Mouse (Mus musculus): ENCODE data around the gene Ube2g2. TPM values are rescaled to one million over a fixed set of nuclear protein-coding genes. Genes with fewer than 3 reads are reported as not detected.

The Ube2g2 gene
- polyA plus RNA-seq, 1 experiment from 2014 or later, result 36.4 TPM

DNA sequence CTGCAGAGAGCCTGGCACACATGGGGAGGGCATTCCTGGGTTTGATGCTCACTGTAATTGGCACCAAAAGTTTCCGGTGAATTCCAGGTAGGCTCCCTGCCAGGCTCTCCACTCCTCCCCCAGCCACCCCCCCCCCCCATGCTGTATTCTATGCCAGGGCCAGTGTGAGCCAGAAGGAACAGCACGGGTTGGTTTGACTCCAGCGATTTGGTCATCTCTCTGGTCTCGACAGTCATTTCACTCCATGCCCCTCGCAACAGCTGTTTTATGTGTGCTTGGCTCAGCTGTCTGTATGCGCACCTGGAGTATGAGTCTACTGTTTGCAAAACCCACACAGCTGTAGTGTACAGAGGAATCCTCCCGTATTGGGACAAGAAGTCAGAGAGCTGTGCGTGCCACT, 44.3 kb downstream of the Ube2g2 start:
- no peaks in the 10 kb centered on the region for H3K9me3 ChIP-seq (ENCODE audit: control insufficient read depth)
- no peak overlapping the region for H3K4me2 ChIP-seq (replicated peaks; ENCODE audit: low read depth)
- no peak for ATAC-seq
- no peak for TF ChIP-seq CTCF (IDR thresholded peaks at IDR 0.05; ENCODE audit: low read depth)
- H3K36me3 ChIP-seq (ENCODE audit: control insufficient read depth, insufficient read depth), result no peaks in the 10 kb centered on the region
- H3K27ac ChIP-seq (ENCODE audit: low read depth, low read length), result no peak overlapping the region
- no peak overlapping the region for H3K9ac ChIP-seq (ENCODE audit: low read depth, low read length)
- H3K27me3 ChIP-seq (replicated peaks; ENCODE audit: control insufficient read depth, insufficient read depth, low read length), result no peaks in the 10 kb centered on the region
- H3K4me1 ChIP-seq (replicated peaks; ENCODE audit: control insufficient read depth, insufficient read depth, low read length), result no peaks in the 10 kb centered on the region
- WGBS, result 68% methylated on average over 8 of the region's 8 CpGs
- H3K4me3 ChIP-seq (ENCODE audit: low read depth, low read length), result no peak overlapping the region

- no peaks in the 10 kb centered on the region for H3K27me3 ChIP-seq (replicated peaks; ENCODE audit: control insufficient read depth, insufficient read depth, low read length)
- TF ChIP-seq CTCF (IDR thresholded peaks at IDR 0.05; ENCODE audit: low read depth), result no peak
- H3K27ac ChIP-seq (ENCODE audit: low read depth, low read length), result no peak overlapping the region
- H3K4me2 ChIP-seq (replicated peaks; ENCODE audit: low read depth), result no peak overlapping the region
- H3K9me3 ChIP-seq (ENCODE audit: control insufficient read depth), result no peaks in the 10 kb centered on the region
- H3K4me3 ChIP-seq (ENCODE audit: low read depth, low read length), result no peak overlapping the region
- H3K4me1 ChIP-seq (replicated peaks; ENCODE audit: control insufficient read depth, insufficient read depth, low read length), result no peaks in the 10 kb centered on the region
- 79% methylated on average over 4 of the region's 4 CpGs for WGBS
- no peak for ATAC-seq
- no peaks in the 10 kb centered on the region for H3K36me3 ChIP-seq (ENCODE audit: control insufficient read depth, insufficient read depth)
- H3K9ac ChIP-seq (ENCODE audit: low read depth, low read length), result no peak overlapping the region
These were observed 45.3 kb downstream of the Ube2g2 start for GRCm38 (mm10) chr10:77667402-77667801.

DNA sequence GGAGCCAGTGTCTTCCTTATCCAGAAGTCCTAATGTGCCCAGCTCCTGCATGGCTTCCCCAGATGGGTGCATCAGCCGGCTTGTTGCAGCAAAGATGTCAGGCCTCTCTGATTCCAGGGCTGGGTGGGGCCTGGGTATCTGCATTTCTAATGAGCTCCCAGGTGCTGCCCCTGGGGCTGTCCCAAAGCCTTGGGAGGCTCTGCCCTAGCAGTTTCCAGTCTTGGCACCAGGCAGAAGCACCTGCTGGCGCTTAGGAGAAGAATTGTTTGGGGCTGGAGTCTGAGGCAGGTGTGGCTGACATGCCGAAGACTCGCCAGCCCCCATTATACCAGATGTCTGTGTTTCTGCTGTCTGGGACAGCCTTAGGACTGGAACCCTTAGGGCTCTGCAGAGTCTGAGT, 48.6 kb downstream of the Ube2g2 start:
- Histone ChIP-seq H3K9ac (ENCODE audit: low read depth, low read length) (no peak overlapping the region), H3K27ac (ENCODE audit: low read depth, low read length) (no peak overlapping the region), H3K4me1 (replicated peaks; ENCODE audit: control insufficient read depth, insufficient read depth, low read length) (no peaks in the 10 kb centered on the region), H3K4me2 (replicated peaks; ENCODE audit: low read depth) (no peak overlapping the region), H3K27me3 (replicated peaks; ENCODE audit: control insufficient read depth, insufficient read depth, low read length) (no peaks in the 10 kb centered on the region), H3K36me3 (ENCODE audit: control insufficient read depth, insufficient read depth) (no peaks in the 10 kb centered on the region), H3K9me3 (ENCODE audit: control insufficient read depth) (no peaks in the 10 kb centered on the region), H3K4me3 (ENCODE audit: low read depth, low read length) (no peak overlapping the region)
- 75% methylated on average over 4 of the region's 4 CpGs for WGBS
- ATAC-seq, result no peak
- no peak for TF ChIP-seq CTCF (IDR thresholded peaks at IDR 0.05; ENCODE audit: low read depth)

DNA sequence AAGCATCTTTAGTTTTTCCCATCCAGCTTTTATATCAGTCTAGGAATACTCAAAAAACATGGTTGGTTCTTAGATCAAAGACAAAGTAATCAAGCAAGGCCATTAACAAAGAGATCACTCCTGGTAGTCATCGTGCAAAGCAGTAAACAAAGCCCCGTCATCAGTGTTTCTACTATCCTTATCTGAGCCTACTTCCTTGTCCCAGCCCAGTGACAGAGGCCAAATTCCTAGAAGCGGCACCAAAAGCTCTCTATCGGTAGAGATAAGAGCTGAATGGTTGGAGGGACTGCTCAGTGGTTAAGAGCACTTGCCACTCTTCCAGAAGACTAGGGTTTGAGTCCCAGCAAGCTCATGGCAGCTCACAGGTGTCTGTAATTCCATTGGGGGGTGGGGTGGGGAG, 49.4 kb downstream of the Ube2g2 start:
- no peak overlapping the region for H3K27ac ChIP-seq (ENCODE audit: low read depth, low read length)
- no peak overlapping the region for H3K4me2 ChIP-seq (replicated peaks; ENCODE audit: low read depth)
- peaks cover under 1% of the 10 kb centered on the region; the same call in 1 of the 2 replicates for H3K27me3 ChIP-seq (replicated peaks; ENCODE audit: control insufficient read depth, insufficient read depth, low read length)
- TF ChIP-seq CTCF (IDR thresholded peaks at IDR 0.05; ENCODE audit: low read depth), result no peak
- no peaks in the 10 kb centered on the region for H3K9me3 ChIP-seq (ENCODE audit: control insufficient read depth)
- no peak overlapping the region for H3K9ac ChIP-seq (ENCODE audit: low read depth, low read length)
- no peaks in the 10 kb centered on the region for H3K36me3 ChIP-seq (ENCODE audit: control insufficient read depth, insufficient read depth)
- no peak overlapping the region for H3K4me3 ChIP-seq (ENCODE audit: low read depth, low read length)
- no peaks in the 10 kb centered on the region for H3K4me1 ChIP-seq (replicated peaks; ENCODE audit: control insufficient read depth, insufficient read depth, low read length)
- no peak; the same call in 1 of the 2 replicates for ATAC-seq
- 21% methylated on average over 4 of the region's 4 CpGs for WGBS

GRCm38 (mm10) chr10:77673765-77674164, 51.7 kb downstream of the Ube2g2 start:
- Histone ChIP-seq H3K27me3 (replicated peaks; ENCODE audit: control insufficient read depth, insufficient read depth, low read length) (peaks cover 22% of the 10 kb centered on the region), H3K4me1 (replicated peaks; ENCODE audit: control insufficient read depth, insufficient read depth, low read length) (no peaks in the 10 kb centered on the region), H3K4me2 (replicated peaks; ENCODE audit: low read depth) (no peak overlapping the region), H3K9me3 (ENCODE audit: control insufficient read depth) (no peaks in the 10 kb centered on the region), H3K27ac (ENCODE audit: low read depth, low read length) (no peak overlapping the region), H3K9ac (ENCODE audit: low read depth, low read length) (no peak overlapping the region), H3K4me3 (ENCODE audit: low read depth, low read length) (no peak overlapping the region), H3K36me3 (ENCODE audit: control insufficient read depth, insufficient read depth) (no peaks in the 10 kb centered on the region)
- ATAC-seq, result no peak
- TF ChIP-seq CTCF (IDR thresholded peaks at IDR 0.05; ENCODE audit: low read depth), result no peak
- 58% methylated on average over 13 of the region's 13 CpGs for WGBS

DNA sequence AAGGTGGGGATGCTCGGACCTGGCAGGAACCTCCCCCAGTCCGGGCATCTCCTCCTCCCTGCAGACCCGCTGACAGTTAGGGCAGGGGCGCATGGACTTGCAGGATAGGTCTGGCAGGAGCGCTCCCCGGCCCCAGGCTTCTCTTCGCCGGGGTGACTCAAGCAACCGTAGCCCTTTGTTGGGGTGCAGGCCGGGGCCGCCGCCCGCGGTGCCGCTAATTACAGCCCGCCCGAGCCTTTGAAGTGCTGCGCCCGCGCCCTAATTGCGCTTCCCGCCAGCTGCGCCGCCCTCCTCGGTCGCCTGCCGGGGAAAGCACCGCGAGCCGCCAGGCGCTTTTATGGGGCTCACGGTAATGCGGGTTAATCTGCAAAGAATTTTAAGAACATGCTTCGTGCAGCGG, 55.5 kb downstream of the Ube2g2 start:
- peaks cover 26% of the 10 kb centered on the region for H3K27me3 ChIP-seq (replicated peaks; ENCODE audit: control insufficient read depth, insufficient read depth, low read length)
- no peak overlapping the region for H3K4me3 ChIP-seq (ENCODE audit: low read depth, low read length)
- H3K4me1 ChIP-seq (replicated peaks; ENCODE audit: control insufficient read depth, insufficient read depth, low read length), result no peaks in the 10 kb centered on the region
- H3K27ac ChIP-seq (ENCODE audit: low read depth, low read length), result no peak overlapping the region
- no peaks in the 10 kb centered on the region for H3K9me3 ChIP-seq (ENCODE audit: control insufficient read depth)
- no peak for TF ChIP-seq CTCF (IDR thresholded peaks at IDR 0.05; ENCODE audit: low read depth)
- H3K9ac ChIP-seq (ENCODE audit: low read depth, low read length), result no peak overlapping the region
- no peaks in the 10 kb centered on the region for H3K36me3 ChIP-seq (ENCODE audit: control insufficient read depth, insufficient read depth)
- H3K4me2 ChIP-seq (replicated peaks; ENCODE audit: low read depth), result peak overlapping the region; percentile 52
- whole genome bisulfite sequencing, result under 1% methylated on average over 35 of the region's 35 CpGs
- ATAC-seq, result 0 out of 2 replicates have a peak, but pooled peaks have one; percentile 8

GRCm38 (mm10) chr10:77682994-77683393, 60.9 kb downstream of the Ube2g2 start:
- no peaks in the 10 kb centered on the region for H3K4me1 ChIP-seq (replicated peaks; ENCODE audit: control insufficient read depth, insufficient read depth, low read length)
- H3K27me3 ChIP-seq (replicated peaks; ENCODE audit: control insufficient read depth, insufficient read depth, low read length), result peaks cover 19% of the 10 kb centered on the region
- H3K9me3 ChIP-seq (ENCODE audit: control insufficient read depth), result no peaks in the 10 kb centered on the region
- no peak overlapping the region for H3K4me3 ChIP-seq (ENCODE audit: low read depth, low read length)
- no peak overlapping the region for H3K9ac ChIP-seq (ENCODE audit: low read depth, low read length)
- no peak for TF ChIP-seq CTCF (IDR thresholded peaks at IDR 0.05; ENCODE audit: low read depth)
- H3K4me2 ChIP-seq (replicated peaks; ENCODE audit: low read depth), result no peak overlapping the region
- H3K36me3 ChIP-seq (ENCODE audit: control insufficient read depth, insufficient read depth), result no peaks in the 10 kb centered on the region
- H3K27ac ChIP-seq (ENCODE audit: low read depth, low read length), result no peak overlapping the region
- no peak for ATAC-seq
- WGBS, result 81% methylated on average over 7 of the region's 7 CpGs

Data from intestine, postnatal 0 days (tissue).